Mouse (Mus musculus) testis, adult 2 months (tissue): ENCODE data around the gene Poc5. TPM values are rescaled to one million over a fixed set of nuclear protein-coding genes. Genes with fewer than 3 reads are reported as not detected.

Source experiments
- H3K27ac ChIP-seq: fragments of 200-500 bp; 2 replicates; pipeline ENCODE4 v1.5.1; 2012; ENCODE audit warnings: low read depth, low read length; ENCODE audit not compliant: control insufficient read depth, insufficient read depth
- H3K27me3 ChIP-seq: fragments of 200-500 bp; 2 replicates; pipeline ENCODE4 v1.6.1; 2012; ENCODE audit warnings: mild to moderate bottlenecking, low read length, moderate library complexity; ENCODE audit not compliant: control insufficient read depth, insufficient read depth
- H3K36me3 ChIP-seq: fragments of 200-500 bp; 2 replicates; pipeline ENCODE4 v1.6.1; 2012; ENCODE audit warnings: mild to moderate bottlenecking, low read length; ENCODE audit not compliant: control insufficient read depth, insufficient read depth
- H3K4me1 ChIP-seq: fragments of 200-500 bp; 2 replicates; pipeline ENCODE4 v1.6.1; 2012; ENCODE audit warnings: low read length; ENCODE audit not compliant: control insufficient read depth, insufficient read depth
- H3K4me3 ChIP-seq: fragments of 200-500 bp; 2 replicates; pipeline ENCODE4 v1.5.1; 2012; ENCODE audit warnings: low read depth, mild to moderate bottlenecking, low read length, moderate library complexity, mixed read lengths; ENCODE audit not compliant: control insufficient read depth
- CTCF ChIP-seq: fragments of 200-500 bp; IDR thresholded peaks from 2 replicates; pipeline ENCODE4 v1.5.1; 2012; ENCODE audit warnings: low read depth, mild to moderate bottlenecking, inconsistent platforms, low read length, moderate library complexity; ENCODE audit not compliant: control insufficient read depth, insufficient read depth, insufficient replicate concordance
- POLR2A ChIP-seq: fragments of 200-500 bp; IDR thresholded peaks from 2 replicates; pipeline ENCODE4 v1.6.1; 2012; ENCODE audit warnings: low read depth, mild to moderate bottlenecking, inconsistent platforms, low read length, moderate library complexity; ENCODE audit not compliant: control insufficient read depth
- polyA plus RNA-seq: library from polyadenylated mRNA; depleted of rRNA; stranded (reverse); fragments of >200 nt; gene quantifications from 2 replicates; pipeline ENCODE4 v1.2.3, GENCODE M21; 2012

Gene Poc5
- polyA plus RNA-seq, 1 experiment: 16.2 TPM

GRCm38 (mm10) chr13:96377883-96378282, 10.2 kb upstream of the Poc5 start:
- Histone ChIP-seq H3K4me1 (peaks cover 3% of the 10 kb centered on the region; the same call in 1 of the 2 replicates), H3K4me3 (no peak overlapping the region), H3K27ac (no peak overlapping the region), H3K36me3 (no peaks in the 10 kb centered on the region), H3K27me3 (no peaks in the 10 kb centered on the region)
- no peak for TF ChIP-seq CTCF
- no peak for TF ChIP-seq POLR2A

GRCm38 (mm10) chr13:96389301-96389700, 1.2 kb downstream of the Poc5 start:
- H3K4me3 ChIP-seq: peak overlapping the region; percentile 34
- peaks cover 2% of the 10 kb centered on the region for H3K36me3 ChIP-seq
- H3K4me1 ChIP-seq: peaks cover 3% of the 10 kb centered on the region
- H3K27me3 ChIP-seq: no peaks in the 10 kb centered on the region
- TF ChIP-seq CTCF: no peak
- H3K27ac ChIP-seq: no peak overlapping the region

- Histone ChIP-seq H3K4me1 (no peaks in the 10 kb centered on the region), H3K27me3 (no peaks in the 10 kb centered on the region), H3K4me3 (no peak overlapping the region), H3K27ac (no peak overlapping the region), H3K36me3 (peaks cover 13% of the 10 kb centered on the region)
- TF ChIP-seq CTCF (no peak), POLR2A (no peak)
Measured at GRCm38 (mm10) chr13:96401251-96401650, 13.2 kb downstream of the Poc5 start.

GRCm38 (mm10) chr13:96405518-96405917, 17.4 kb downstream of the Poc5 start:
- H3K27ac ChIP-seq: no peak overlapping the region
- H3K27me3 ChIP-seq: no peaks in the 10 kb centered on the region
- peaks cover 9% of the 10 kb centered on the region for H3K36me3 ChIP-seq
- TF ChIP-seq CTCF (no peak), POLR2A (no peak)
- no peaks in the 10 kb centered on the region for H3K4me1 ChIP-seq
- no peak overlapping the region for H3K4me3 ChIP-seq

- no peak overlapping the region for H3K27ac ChIP-seq
- H3K36me3 ChIP-seq: peaks cover 8% of the 10 kb centered on the region
- no peaks in the 10 kb centered on the region for H3K27me3 ChIP-seq
- no peak overlapping the region for H3K4me3 ChIP-seq
- H3K4me1 ChIP-seq: no peaks in the 10 kb centered on the region
- TF ChIP-seq CTCF: peak; percentile 63; the same call in 1 of the 2 replicates
- TF ChIP-seq POLR2A: no peak
Measured at GRCm38 (mm10) chr13:96407040-96407439, 18.9 kb downstream of the Poc5 start.

- Histone ChIP-seq H3K27ac (no peak overlapping the region), H3K4me1 (no peaks in the 10 kb centered on the region), H3K36me3 (peaks cover 7% of the 10 kb centered on the region), H3K27me3 (no peaks in the 10 kb centered on the region), H3K4me3 (no peak overlapping the region)
- TF ChIP-seq CTCF: no peak
- no peak for TF ChIP-seq POLR2A
Measured at GRCm38 (mm10) chr13:96408786-96409185, 20.7 kb downstream of the Poc5 start.

GRCm38 (mm10) chr13:96414384-96414783, 26.3 kb downstream of the Poc5 start:
- no peak for TF ChIP-seq CTCF
- no peak for TF ChIP-seq POLR2A
- Histone ChIP-seq H3K36me3 (no peaks in the 10 kb centered on the region; the same call in none of the 2 replicates), H3K4me3 (no peak overlapping the region), H3K27ac (no peak overlapping the region), H3K4me1 (peaks cover 5% of the 10 kb centered on the region; the same call in 1 of the 2 replicates), H3K27me3 (no peaks in the 10 kb centered on the region)

GRCm38 (mm10) chr13:96416380-96416779, 28.3 kb downstream of the Poc5 start:
- Histone ChIP-seq H3K4me3 (no peak overlapping the region), H3K27ac (peak overlapping the region; percentile 64), H3K4me1 (peaks cover 5% of the 10 kb centered on the region; the same call in 1 of the 2 replicates), H3K36me3 (no peaks in the 10 kb centered on the region), H3K27me3 (no peaks in the 10 kb centered on the region)
- TF ChIP-seq POLR2A (no peak), CTCF (no peak)
